13 mouse cellular contexts compared by ENCODE assay signal in the genomic region with DNA sequence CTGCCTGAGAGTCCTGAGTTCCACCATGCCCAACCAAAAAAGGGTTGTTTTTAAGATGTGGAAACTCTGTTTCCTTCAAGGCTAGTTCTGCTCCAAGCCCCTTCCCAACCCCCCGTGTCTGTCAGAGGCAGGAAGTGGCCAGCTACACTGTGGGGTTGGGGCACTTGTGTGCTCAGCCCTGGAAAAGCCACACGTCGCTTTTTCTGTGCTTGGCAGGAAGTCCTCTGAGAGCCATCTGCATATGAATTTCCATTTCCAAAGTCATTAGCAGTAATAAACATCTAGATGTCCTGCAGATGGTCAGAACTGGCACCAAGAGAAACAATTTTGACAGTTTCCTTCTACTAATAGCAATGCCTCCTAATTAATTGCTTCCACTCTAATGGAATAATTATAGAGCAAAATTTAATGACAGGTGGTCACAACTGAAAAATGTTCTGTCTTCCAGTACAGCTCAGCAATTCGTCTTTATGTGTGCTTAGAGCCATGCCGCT. TPM values are rescaled to one million over a fixed set of nuclear protein-coding genes. Genes with fewer than 3 reads are reported as not detected.
DNase-seq lines count a peak whose midpoint lies in the region; ATAC-seq and TF ChIP-seq lines count a peak whose summit lies in the region.
"Had no signal": no experiment of that assay in that cellular context is flagged by ENCODE, and none has a peak within 500 bp of the region (broad histone marks: within the 10 kb centered on the region; RNA-seq: fewer than 3 reads in every experiment).

No protein-coding gene starts in this region.

- peak overlapping the region; percentile 46; the same call in 1 of the 2 replicates for H3K27ac ChIP-seq in layer of hippocampus, adult 2 months
- H3K27ac ChIP-seq in bone marrow, adult 2 months (ENCODE audit: control insufficient read depth, insufficient read depth, low read depth, low read length, poor library complexity) = peak overlapping the region; percentile 50
- no peak overlapping the region for H3K27ac ChIP-seq in liver, embryonic 13.5 days
- H3K27ac ChIP-seq: gastrocnemius, adult 2 months had no signal

- H3K36me3 ChIP-seq in liver, embryonic 13.5 days = peaks cover 23% of the 10 kb centered on the region

- H3K4me1 ChIP-seq in bone marrow, adult 2 months (ENCODE audit: control insufficient read depth, insufficient read depth, low read length) = no peaks in the 10 kb centered on the region; the same call in 1 of the 2 replicates
- H3K4me1 ChIP-seq in liver, embryonic 13.5 days (replicated peaks) = peaks cover 9% of the 10 kb centered on the region; the same call in 1 of the 2 replicates
- no peaks in the 10 kb centered on the region for H3K4me1 ChIP-seq in lung, adult 2 months (ENCODE audit: control insufficient read depth, insufficient read depth, low read length)

- no peaks in the 10 kb centered on the region for H3K9me3 ChIP-seq in liver, embryonic 13.5 days (replicated peaks)

- no peak for TF ChIP-seq POLR2A in bone marrow, adult 2 months (IDR thresholded peaks at IDR 0.05; ENCODE audit: borderline replicate concordance, control insufficient read depth, low read depth, low read length)
- TF ChIP-seq POLR2A in lung, adult 2 months (IDR thresholded peaks at IDR 0.05; ENCODE audit: borderline replicate concordance, extremely low read depth, low read depth, low read length) = no peak

- no peak overlapping the region for H3K4me2 ChIP-seq in liver, embryonic 13.5 days

- 9% methylated on average over 5 of the region's 5 CpGs for whole genome bisulfite sequencing in bone marrow, adult 2 months
- 30% methylated on average over 5 of the region's 5 CpGs for WGBS in liver, embryonic 13.5 days (ENCODE audit: insufficient replicate concordance)
- 51% methylated on average over 5 of the region's 5 CpGs for WGBS in lung, adult 2 months

- no peak overlapping the region for H3K4me3 ChIP-seq in layer of hippocampus, adult 2 months
- no peak overlapping the region for H3K4me3 ChIP-seq in bone marrow, adult 2 months (replicated peaks; ENCODE audit: control insufficient read depth, low read depth, low read length)
- H3K4me3 ChIP-seq in liver, embryonic 13.5 days (replicated peaks) = no peak overlapping the region
- H3K4me3 ChIP-seq in lung, adult 2 months (replicated peaks; ENCODE audit: extremely low read depth, low read depth, low read length) = no peak overlapping the region
- H3K4me3 ChIP-seq: gastrocnemius, adult 2 months had no signal

- H3K9ac ChIP-seq in liver, embryonic 13.5 days = no peak overlapping the region

- no peak for TF ChIP-seq CTCF in layer of hippocampus, adult 2 months (conservative IDR thresholded peaks at IDR 0.05)
- no peak for TF ChIP-seq CTCF in bone marrow, adult 2 months (IDR thresholded peaks at IDR 0.05; ENCODE audit: control insufficient read depth, insufficient read depth, low read length)
- TF ChIP-seq CTCF in lung, adult 2 months (IDR thresholded peaks at IDR 0.05; ENCODE audit: insufficient read depth, low read length) = no peak

- peak; percentile 45; the same call in 1 of the 2 replicates for ATAC-seq in liver, embryonic 13.5 days (ENCODE audit: low read depth)
- no peak for ATAC-seq in frontal cortex, adult (ENCODE audit: low TSS enrichment)

- peak in 1 of 2 experiments; percentile 19 for DNase-seq in layer of hippocampus, adult 2 months (ENCODE audit: low spot score in 2 of 2)
- no peak for DNase-seq in layer of hippocampus, adult 9-10 months (ENCODE audit: low spot score)
- peak; percentile 63 to 76 for DNase-seq in cerebellum, postnatal 14 days
- DNase-seq in liver, embryonic 13.5 days = no peak
- DNase-seq in lung, adult 2 months = no peak
- DNase-seq in embryo, embryonic 10 days (ENCODE audit: low spot score) = no peak
- DNase-seq: gastrocnemius, adult 2 months; heart, postnatal 10 days; kidney, adult 9 months; lung, adult 18-20 months; midbrain, embryonic 14.5 days had no signal

- H3K27me3 ChIP-seq in liver, embryonic 13.5 days = no peaks in the 10 kb centered on the region

RNA-seq across cellular contexts. Expression of a gene that starts 35.1 kb away (rescaled TPM):
- total RNA-seq in layer of hippocampus, adult 2 months (2021) = 10 to 100 TPM; 49.0 to 49.2 TPM
- polyA plus RNA-seq in bone marrow, adult 2 months (2011; ENCODE audit: insufficient read depth, insufficient read length, low replicate concordance, missing spikeins) = 4.6 and 8.2 TPM in 2 replicates
- 6.3 and 7.3 TPM in 2 replicates for polyA plus RNA-seq in liver, embryonic 13.5 days (2015; fragmentation: Nextera tagmentation; extraction: Ambion mirVana)
- 9.9 and 11.5 TPM in 2 replicates for polyA plus RNA-seq in lung, adult 2 months (2012; rRNA removed)

RNA-seq across cellular contexts. Expression of a gene that starts 54.4 kb away (rescaled TPM):
- 10 to 100 TPM in 1 of 2 experiments, 1 to 10 TPM in 1; 8.8 to 14.0 TPM for total RNA-seq in layer of hippocampus, adult 2 months (2021)
- polyA plus RNA-seq in bone marrow, adult 2 months (2011; ENCODE audit: insufficient read depth, insufficient read length, low replicate concordance, missing spikeins) = 3.0 TPM in 1 of 2 replicates, not detected in the other
- 1.1 and 1.3 TPM in 2 replicates for polyA plus RNA-seq in liver, embryonic 13.5 days (2015; fragmentation: Nextera tagmentation; extraction: Ambion mirVana)
- polyA plus RNA-seq in lung, adult 2 months (2012; rRNA removed) = 22.7 and 51.1 TPM in 2 replicates

Comparison
In these comparisons a context has a peak if more than half of its experiments do, and no peak if none do; other contexts are left out.
1. DNase-seq: peak in cerebellum, postnatal 14 days (2 of 2); none in layer of hippocampus, adult 9-10 months (single experiment), liver, embryonic 13.5 days (single experiment), lung, adult 2 months (single experiment) and embryo, embryonic 10 days (single experiment).